Comparison of ENCODE assay signal across 7 mouse cellular contexts in genomic region chr1:72244317-72245036, GRCm38 (mm10). TPM values are rescaled to one million over a fixed set of nuclear protein-coding genes. Genes with fewer than 3 reads are reported as not detected.
DNase-seq lines count a peak whose midpoint lies in the region; ATAC-seq and TF ChIP-seq lines count a peak whose summit lies in the region.

No protein-coding gene starts in this region.

- WGBS in spleen, adult 2 months: 2% methylated on average over 12 of the region's 12 CpGs
- 1% methylated on average over 12 of the region's 12 CpGs for WGBS in forebrain, postnatal 0 days
- under 1% methylated on average over 12 of the region's 12 CpGs for WGBS in liver, embryonic 12.5 days (ENCODE audit: insufficient replicate concordance)
- WGBS in neural tube, embryonic 15.5 days: 2% methylated on average over 12 of the region's 12 CpGs

- no peaks in the 10 kb centered on the region for H3K4me1 ChIP-seq in spleen, adult 2 months (ENCODE audit: control insufficient read depth, insufficient read depth, insufficient read length)
- H3K4me1 ChIP-seq in forebrain, postnatal 0 days (ENCODE audit: insufficient read depth): no peaks in the 10 kb centered on the region
- H3K4me1 ChIP-seq in liver, embryonic 12.5 days: peaks cover 11% of the 10 kb centered on the region
- H3K4me1 ChIP-seq in neural tube, embryonic 15.5 days: no peaks in the 10 kb centered on the region

- intact Hi-C loops in left cerebral cortex, postnatal 4 days (cut with DNase I): no loop called here

- no peak overlapping the region; the same call in 1 of the 2 replicates for H3K4me3 ChIP-seq in spleen, adult 2 months (ENCODE audit: extremely low read depth, insufficient read depth, insufficient read length)
- peak overlapping the region; percentile 48 for H3K4me3 ChIP-seq in forebrain, postnatal 0 days (ENCODE audit: low read depth, low read length)
- peak overlapping the region; percentile 48; the same call in 1 of the 2 replicates for H3K4me3 ChIP-seq in liver, embryonic 12.5 days
- peak overlapping the region; percentile 50 for H3K4me3 ChIP-seq in neural tube, embryonic 15.5 days (replicated peaks)

- H3K9me3 ChIP-seq in forebrain, postnatal 0 days (ENCODE audit: low read length): no peaks in the 10 kb centered on the region
- no peaks in the 10 kb centered on the region for H3K9me3 ChIP-seq in liver, embryonic 12.5 days (replicated peaks)
- no peaks in the 10 kb centered on the region for H3K9me3 ChIP-seq in neural tube, embryonic 15.5 days (replicated peaks)

- no peak; the same call in none of the 2 replicates for TF ChIP-seq POLR2A in spleen, adult 2 months (IDR thresholded peaks at IDR 0.05; ENCODE audit: low read depth, low read length)
- TF ChIP-seq POLR2A in brain, embryonic 14.5 days (IDR thresholded peaks at IDR 0.05; ENCODE audit: borderline replicate concordance, extremely low read depth, insufficient read depth, insufficient read length, poor library complexity, severe bottlenecking): 0 out of 2 replicates have a peak, but pooled peaks have one; percentile 30

- H3K36me3 ChIP-seq in spleen, adult 2 months (ENCODE audit: control insufficient read depth, insufficient read depth, low read length): no peaks in the 10 kb centered on the region
- no peaks in the 10 kb centered on the region for H3K36me3 ChIP-seq in forebrain, postnatal 0 days (ENCODE audit: insufficient read depth)
- H3K36me3 ChIP-seq in liver, embryonic 12.5 days: no peaks in the 10 kb centered on the region
- H3K36me3 ChIP-seq in neural tube, embryonic 15.5 days: no peaks in the 10 kb centered on the region

- no peaks in the 10 kb centered on the region for H3K27me3 ChIP-seq in spleen, adult 2 months (ENCODE audit: control insufficient read depth, insufficient read depth, low read length)
- H3K27me3 ChIP-seq in forebrain, postnatal 0 days (ENCODE audit: insufficient read depth, low read length): no peaks in the 10 kb centered on the region
- H3K27me3 ChIP-seq in liver, embryonic 12.5 days (replicated peaks): no peaks in the 10 kb centered on the region
- H3K27me3 ChIP-seq in neural tube, embryonic 15.5 days (replicated peaks): no peaks in the 10 kb centered on the region

- TF ChIP-seq CTCF in spleen, adult 2 months (IDR thresholded peaks at IDR 0.05; ENCODE audit: extremely low read depth, insufficient read depth, insufficient read length, insufficient replicate concordance): no peak
- TF ChIP-seq CTCF in brain, embryonic 14.5 days (IDR thresholded peaks at IDR 0.05; ENCODE audit: borderline replicate concordance, extremely low read depth, insufficient read depth, insufficient read length): no peak
- no peak for TF ChIP-seq CTCF in forebrain, postnatal 0 days (IDR thresholded peaks at IDR 0.05; ENCODE audit: low read depth)

- peak overlapping the region; percentile 70; the same call in 1 of the 2 replicates for H3K4me2 ChIP-seq in forebrain, postnatal 0 days (ENCODE audit: low read depth)
- peak overlapping the region; percentile 81 for H3K4me2 ChIP-seq in liver, embryonic 12.5 days
- peak overlapping the region; percentile 65 for H3K4me2 ChIP-seq in neural tube, embryonic 15.5 days

- peak overlapping the region; percentile 99 for H3K27ac ChIP-seq in spleen, adult 2 months (ENCODE audit: insufficient read depth, low read length)
- H3K27ac ChIP-seq in forebrain, postnatal 0 days (ENCODE audit: low read depth, low read length): peak overlapping the region; percentile 97; the same call in 1 of the 2 replicates
- peak overlapping the region; percentile 91 for H3K27ac ChIP-seq in liver, embryonic 12.5 days
- H3K27ac ChIP-seq in neural tube, embryonic 15.5 days (replicated peaks): peak overlapping the region; percentile 99

- peak overlapping the region; percentile 94 for H3K9ac ChIP-seq in forebrain, postnatal 0 days
- H3K9ac ChIP-seq in liver, embryonic 12.5 days: peak overlapping the region; percentile 41; the same call in 1 of the 2 replicates
- H3K9ac ChIP-seq in neural tube, embryonic 15.5 days (replicated peaks): peak overlapping the region; percentile 84; the same call in 1 of the 2 replicates

- peak; percentile 80; the same call in 1 of the 2 replicates for ATAC-seq in forebrain, postnatal 0 days
- ATAC-seq in liver, embryonic 12.5 days: peak; percentile 90
- ATAC-seq in neural tube, embryonic 15.5 days (ENCODE audit: low FRiP score): no peak

- DNase-seq in spleen, adult 2 months (ENCODE audit: low read depth in 1 of 2, low spot score in 2 of 2): peak in 1 of 2 experiments; percentile 52
- DNase-seq in spleen, adult 18-20 months: no peak
- DNase-seq in brain, embryonic 14.5 days (ENCODE audit: low read depth): peak; percentile 93
- peak; percentile 62 for DNase-seq in forebrain, postnatal 0 days
- no peak for DNase-seq in left cerebral cortex, postnatal 4 days

RNA-seq across cellular contexts. Expression of gene Mreg, which starts 32.4 kb away (rescaled TPM):
- polyA plus RNA-seq in spleen, adult 2 months (2012; rRNA removed): 5.6 and 8.6 TPM in 2 replicates
- 0.61 and 0.79 TPM in 2 replicates for polyA plus RNA-seq in brain, embryonic 14.5 days (2012; rRNA removed)
- total RNA-seq in forebrain, postnatal 0 days (2014; rRNA removed): 1.7 and 1.9 TPM in 2 replicates
- polyA plus RNA-seq in forebrain, postnatal 0 days (2015; fragmentation: Nextera tagmentation; extraction: Ambion mirVana): 1.7 and 2.1 TPM in 2 replicates
- polyA plus RNA-seq in liver, embryonic 12.5 days (2016; fragmentation: Nextera tagmentation; extraction: Ambion mirVana): 5.2 and 5.8 TPM in 2 replicates
- polyA plus RNA-seq in neural tube, embryonic 15.5 days (2015; fragmentation: Nextera tagmentation; extraction: Ambion mirVana): 2.9 and 21.3 TPM in 2 replicates
- total RNA-seq in left cerebral cortex, postnatal 4 days (2021): 1 to 10 TPM; 1.1 to 1.6 TPM

RNA-seq across cellular contexts. Expression of gene Pecr, which starts 39.6 kb away (rescaled TPM):
- polyA plus RNA-seq in spleen, adult 2 months (2012; rRNA removed): 2.0 and 2.8 TPM in 2 replicates
- 4.5 and 5.0 TPM in 2 replicates for polyA plus RNA-seq in brain, embryonic 14.5 days (2012; rRNA removed)
- total RNA-seq in forebrain, postnatal 0 days (2014; rRNA removed): 4.6 and 7.5 TPM in 2 replicates
- 8.0 and 11.9 TPM in 2 replicates for polyA plus RNA-seq in forebrain, postnatal 0 days (2015; fragmentation: Nextera tagmentation; extraction: Ambion mirVana)
- 33.7 and 34.4 TPM in 2 replicates for polyA plus RNA-seq in liver, embryonic 12.5 days (2016; fragmentation: Nextera tagmentation; extraction: Ambion mirVana)
- 8.0 and 14.8 TPM in 2 replicates for polyA plus RNA-seq in neural tube, embryonic 15.5 days (2015; fragmentation: Nextera tagmentation; extraction: Ambion mirVana)
- 1 to 10 TPM; 4.8 to 5.6 TPM for total RNA-seq in left cerebral cortex, postnatal 4 days (2021)

RNA-seq across cellular contexts. Expression of gene Tmem169, which starts 39.7 kb away (rescaled TPM):
- 0.02 TPM in 1 of 2 replicates, not detected in the other for polyA plus RNA-seq in spleen, adult 2 months (2012; rRNA removed)
- polyA plus RNA-seq in brain, embryonic 14.5 days (2012; rRNA removed): 21.4 and 27.8 TPM in 2 replicates
- total RNA-seq in forebrain, postnatal 0 days (2014; rRNA removed): 36.1 and 38.8 TPM in 2 replicates
- polyA plus RNA-seq in forebrain, postnatal 0 days (2015; fragmentation: Nextera tagmentation; extraction: Ambion mirVana): 22.7 and 35.2 TPM in 2 replicates
- 0.49 and 0.62 TPM in 2 replicates for polyA plus RNA-seq in liver, embryonic 12.5 days (2016; fragmentation: Nextera tagmentation; extraction: Ambion mirVana)
- 30.9 and 32.8 TPM in 2 replicates for polyA plus RNA-seq in neural tube, embryonic 15.5 days (2015; fragmentation: Nextera tagmentation; extraction: Ambion mirVana)
- 10 to 100 TPM; 35.1 to 38.4 TPM for total RNA-seq in left cerebral cortex, postnatal 4 days (2021)

Comparison
In these comparisons a context has a peak if more than half of its experiments do, and no peak if none do; other contexts are left out.
1. DNase-seq: peak in brain, embryonic 14.5 days (single experiment) and forebrain, postnatal 0 days (single experiment); none in spleen, adult 18-20 months (0 of 2) and left cerebral cortex, postnatal 4 days (single experiment).
2. H3K9ac ChIP-seq: peak in every context shown above with its lines; median percentile 94 in forebrain, postnatal 0 days; 84 in neural tube, embryonic 15.5 days; 41 in liver, embryonic 12.5 days.
3. RNA of gene Tmem169, which starts 39.7 kb away (polyA plus RNA-seq): 22.7 to 35.2 TPM in forebrain, postnatal 0 days, 30.9 to 32.8 TPM in neural tube, embryonic 15.5 days and 21.4 to 27.8 TPM in brain, embryonic 14.5 days; 0.49 to 0.62 TPM in liver, embryonic 12.5 days and 0.02 TPM in spleen, adult 2 months; every median in the first group is over 10 times any median in the second.
4. Peak in every context shown above with its lines, with median percentiles within 50 percentile points of each other: H3K27ac ChIP-seq and H3K4me2 ChIP-seq.